Mouse (Mus musculus) heart, postnatal 36 days (tissue): ENCODE measurements around the gene Phf11c. TPM values are rescaled to one million over a fixed set of nuclear protein-coding genes. Genes with fewer than 3 reads are reported as not detected.
"Not testable (repeated sequence)": the region's sequence is repeated elsewhere in the genome, so short reads cannot be mapped to it uniquely, and the experiment has no call there.

Experiments used
- DNase-seq, 2 experiments: peaks; one replicate each; pipeline ENCODE4 v3.0.0; 2021 to 2022
- intact Hi-C: fragments of 180-260 bp; cut with DNase I; formaldehyde crosslinking; loops from one replicate; pipeline ENCODE4 v1.15.1; 2025
- total RNA-seq, 2 experiments: library from RNA; stranded (reverse); gene quantifications; 2 replicates each; pipeline ENCODE4 v1.2.3; 2021

Gene Phf11c
- total RNA-seq, result under 1 TPM; 0.76 to 0.86 TPM

- no peak for DNase-seq
- intact Hi-C loops, result loop anchor here (5.0 kb wide), 1 partner anchor 47 kb away; the partner anchor contains the start of genes Cab39l and Setdb2
Measured at GRCm38 (mm10) chr14:59395281-59395680, at the start of gene Phf11c. Gene Phf11c, minus strand, starts transcription at chr14:59395381.

- DNase-seq, result no peak
- intact Hi-C loops, result loop anchor here (1.0 to 5.0 kb wide), 3 partner anchors 44 to 239 kb away; partner anchors contain the start of genes Phf11c and Rcbtb1
Measured at GRCm38 (mm10) chr14:59441472-59441805, 46.3 kb upstream of the Phf11c start.

GRCm38 (mm10) chr14:59440558-59441471 lies 45.6 kb upstream of the Phf11c start, which contains the start of the genes Setdb2 and Cab39l:
Gene Setdb2, minus strand, starts transcription at chr14:59440884.
Gene Cab39l, plus strand, starts transcription at chr14:59440972.
- peak; percentile 93 to 95 for DNase-seq
- intact Hi-C loops, result loop anchor here (1.0 to 5.0 kb wide), 3 partner anchors 44 to 239 kb away; partner anchors contain the start of genes Phf11c and Rcbtb1

- no peak for DNase-seq
- intact Hi-C loops, result loop anchor here (5.0 kb wide), 2 partner anchors 43 to 238 kb away; partner anchors contain the start of genes Phf11c and Rcbtb1
Measured at GRCm38 (mm10) chr14:59440039-59440438, 44.9 kb upstream of the Phf11c start.

- intact Hi-C loops, result no loop called here
Measured at GRCm38 (mm10) chr14:59438505-59438904, 43.3 kb upstream of the Phf11c start.

GRCm38 (mm10) chr14:59437398-59437797 lies 42.2 kb upstream of the Phf11c start:
- intact Hi-C loops, result no loop called here
- no peak for DNase-seq

More at GRCm38 (mm10) chr14:59438505-59438904, 43.3 kb upstream of the Phf11c start:
- DNase-seq, result no peak

GRCm38 (mm10) chr14:59435206-59435605 lies 40.0 kb upstream of the Phf11c start:
- intact Hi-C loops, result no loop called here
- no peak for DNase-seq

GRCm38 (mm10) chr14:59433902-59434301 lies 38.7 kb upstream of the Phf11c start:
- intact Hi-C loops, result no loop called here
- no peak for DNase-seq

- no peak for DNase-seq
- intact Hi-C loops, result no loop called here
Measured at GRCm38 (mm10) chr14:59430556-59430955, 35.4 kb upstream of the Phf11c start.

GRCm38 (mm10) chr14:59422912-59423663 lies 27.9 kb upstream of the Phf11c start:
- intact Hi-C loops, result no loop called here
- no peak for DNase-seq

- no peak for DNase-seq
- intact Hi-C loops, result no loop called here
Measured at GRCm38 (mm10) chr14:59418171-59418570, 23.0 kb upstream of the Phf11c start.

- DNase-seq, intact Hi-C loops: not testable (repeated sequence)
Measured at GRCm38 (mm10) chr14:59414979-59415378, 19.8 kb upstream of the Phf11c start.

- DNase-seq, result no peak
- intact Hi-C loops, result loop anchor here (5.0 kb wide), 1 partner anchor 45 kb away; the partner anchor contains the start of genes Cab39l and Setdb2
Measured at GRCm38 (mm10) chr14:59396999-59397398, 1.8 kb upstream of the Phf11c start.

GRCm38 (mm10) chr14:59390181-59390580 lies 5.0 kb downstream of the Phf11c start:
- intact Hi-C loops, result loop anchor here (1.0 kb wide), 1 partner anchor 166 kb away; no protein-coding TSS in a partner anchor
- DNase-seq, result peak; percentile 24 to 35

GRCm38 (mm10) chr14:59389532-59389931 lies 5.6 kb downstream of the Phf11c start:
- no peak for DNase-seq
- intact Hi-C loops, result no loop called here

GRCm38 (mm10) chr14:59370348-59371068 lies 24.7 kb downstream of the Phf11c start:
- intact Hi-C loops, result no loop called here

GRCm38 (mm10) chr14:59366386-59367105 lies 28.6 kb downstream of the Phf11c start:
- intact Hi-C loops, result no loop called here
- no peak for DNase-seq

More at GRCm38 (mm10) chr14:59370348-59371068, 24.7 kb downstream of the Phf11c start:
- DNase-seq, result no peak

- intact Hi-C loops, result no loop called here
- DNase-seq, result peak; percentile 70
Measured at GRCm38 (mm10) chr14:59365244-59365644, 29.9 kb downstream of the Phf11c start, which contains the start of gene Phf11d. Gene Phf11d, minus strand, starts transcription at chr14:59365470.

- intact Hi-C loops, DNase-seq: not testable (repeated sequence)
Measured at GRCm38 (mm10) chr14:59341189-59341588, 54.0 kb downstream of the Phf11c start, which contains the start of gene Phf11b. Gene Phf11b, minus strand, starts transcription at chr14:59341351.
